Mouse (Mus musculus) ES-E14 (cell line): ENCODE measurements around the gene Pak4.

Source experiments
- CHD2 ChIP-seq: IDR thresholded peaks from 2 replicates; pipeline ENCODE4 v1.6.1; 2014; ENCODE audit warnings: mild to moderate bottlenecking, low read depth, low read length, inconsistent platforms
- HCFC1 ChIP-seq: IDR thresholded peaks from 2 replicates; pipeline ENCODE4 v1.6.1; 2012; ENCODE audit warnings: low read length, inconsistent platforms, borderline replicate concordance; ENCODE audit not compliant: insufficient read depth
- MAFK ChIP-seq: IDR thresholded peaks from 2 replicates; pipeline ENCODE4 v1.6.1; 2014; ENCODE audit warnings: mild to moderate bottlenecking, low read depth, low read length, inconsistent platforms; ENCODE audit not compliant: insufficient read depth
- ZC3H11A ChIP-seq: IDR thresholded peaks from 2 replicates; pipeline ENCODE4 v1.6.1; 2012; ENCODE audit warnings: low read depth, mild to moderate bottlenecking, inconsistent platforms, low read length, borderline replicate concordance

DNA sequence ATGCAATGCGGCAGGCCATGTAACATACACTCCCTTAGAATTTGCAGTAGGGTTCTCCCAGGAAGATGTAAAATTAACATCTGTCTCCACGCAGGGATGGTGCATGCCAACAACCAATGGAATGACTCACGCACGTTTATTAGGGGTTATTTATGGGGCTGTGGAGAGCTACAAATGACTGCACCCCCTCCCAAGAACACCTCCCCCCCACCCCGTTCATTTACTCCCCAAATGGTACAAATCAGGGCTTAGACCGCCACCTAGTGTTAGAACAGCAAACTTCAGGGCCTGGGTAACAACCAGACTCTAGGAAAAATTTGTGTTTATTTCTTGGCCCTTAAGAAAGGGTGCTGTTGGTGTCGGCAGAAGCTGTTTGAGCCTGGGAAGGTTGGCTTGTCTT, 3.7 kb upstream of the Pak4 start:
- TF ChIP-seq ZC3H11A (peak; percentile 45; the same call in 1 of the 2 replicates), MAFK (no peak), CHD2 (no peak), HCFC1 (no peak)
